Mouse (Mus musculus): ENCODE measurements around the gene Cstf1. TPM values are rescaled to one million over a fixed set of nuclear protein-coding genes. Genes with fewer than 3 reads are reported as not detected.
A peak's percentile ranks its signal among the peaks of the same experiment; 100 is the strongest.

The Cstf1 gene
- polyA plus RNA-seq, 1 experiment from 2014 or later, result 39.4 TPM

DNA sequence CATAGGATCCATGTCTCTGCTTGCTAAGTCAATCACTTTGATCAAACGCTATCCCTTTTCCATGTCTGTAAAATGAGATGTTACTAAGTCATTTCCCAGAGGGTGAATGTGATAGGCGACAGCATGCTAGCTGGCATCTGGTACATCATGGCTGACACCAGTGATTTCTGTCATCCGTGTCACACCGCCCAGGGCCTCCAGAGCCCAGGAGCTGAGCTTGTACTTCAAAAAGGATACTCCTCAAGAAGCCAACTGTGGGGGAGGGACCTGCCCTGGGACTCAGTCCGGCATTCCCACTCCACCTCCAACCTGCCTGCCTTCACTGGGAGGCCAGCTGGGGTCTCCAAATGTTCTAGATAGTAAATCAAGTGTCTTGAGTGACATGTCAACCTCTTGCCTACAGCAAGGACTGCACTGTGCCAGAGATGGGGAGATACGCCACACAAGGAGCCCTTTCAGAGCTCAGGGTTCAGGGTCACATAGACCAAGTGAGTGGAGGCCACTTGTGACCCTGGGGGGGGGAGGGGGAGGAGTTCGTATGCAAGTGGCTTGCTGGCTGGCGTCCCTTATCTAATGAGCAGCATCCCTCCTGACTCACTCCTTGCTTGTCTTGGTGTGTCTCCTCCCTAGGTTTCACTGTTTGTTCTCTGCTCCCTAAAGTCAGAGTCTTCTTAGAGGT, 23.4 kb upstream of the Cstf1 start:
- no peak for ATAC-seq (ENCODE audit: low FRiP score, low read depth)
- H3K4me2 ChIP-seq (replicated peaks), result peak overlapping the region; percentile 98
- H3K9ac ChIP-seq, result no peak overlapping the region
- WGBS, result 62% methylated on average over 8 of the region's 8 CpGs
- H3K27me3 ChIP-seq, result peaks cover 10% of the 10 kb centered on the region; the same call in 1 of the 2 replicates
- no peaks in the 10 kb centered on the region for H3K36me3 ChIP-seq
- H3K9me3 ChIP-seq, result 0 out of 2 replicates have a peak, but pooled peaks cover 3% of the 10 kb centered on the region
- peaks cover 21% of the 10 kb centered on the region for H3K4me1 ChIP-seq
- H3K27ac ChIP-seq, result no peak overlapping the region
- H3K4me3 ChIP-seq, result peak overlapping the region; percentile 70; the same call in 1 of the 2 replicates

DNA sequence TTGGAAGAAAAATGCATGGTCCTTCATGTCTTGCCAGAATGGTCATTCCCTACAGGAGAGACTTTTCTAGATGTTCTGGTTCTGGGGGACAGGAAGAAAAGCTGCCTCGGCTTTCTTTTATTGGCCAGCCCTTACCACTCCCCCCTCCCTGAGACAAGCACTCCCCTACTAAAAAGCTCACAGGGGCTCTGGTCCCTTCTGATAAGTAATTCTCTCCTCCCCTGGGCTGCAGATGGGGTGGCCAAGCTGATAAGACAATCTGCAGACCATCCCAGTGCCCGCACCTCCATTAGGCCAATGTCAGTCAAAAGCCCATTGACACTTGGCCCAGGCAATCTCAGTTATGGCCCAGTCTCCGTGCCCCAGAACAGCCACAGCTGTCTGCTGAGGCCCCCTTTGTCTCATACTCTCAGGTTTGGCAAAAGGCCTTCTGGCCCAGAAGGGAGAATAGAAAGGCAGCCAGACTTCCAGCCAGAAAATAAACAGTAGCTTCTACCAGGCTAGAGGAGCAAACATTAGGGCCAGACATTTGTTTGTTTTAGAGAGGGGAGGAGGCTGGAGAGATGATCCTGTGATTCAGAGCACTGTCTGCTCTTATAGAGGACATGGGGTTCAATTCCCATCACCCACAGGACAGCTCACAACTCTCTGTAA, 22.1 kb upstream of the Cstf1 start:
- ATAC-seq (ENCODE audit: low FRiP score, low read depth), result no peak
- Histone ChIP-seq H3K36me3 (peaks cover 4% of the 10 kb centered on the region; the same call in 1 of the 2 replicates), H3K27me3 (peaks cover 10% of the 10 kb centered on the region; the same call in 1 of the 2 replicates), H3K4me3 (no peak overlapping the region), H3K9ac (no peak overlapping the region), H3K4me2 (replicated peaks) (no peak overlapping the region), H3K9me3 (no peaks in the 10 kb centered on the region), H3K4me1 (peaks cover 21% of the 10 kb centered on the region), H3K27ac (no peak overlapping the region)
- WGBS, result 30% methylated on average over 3 of the region's 3 CpGs

DNA sequence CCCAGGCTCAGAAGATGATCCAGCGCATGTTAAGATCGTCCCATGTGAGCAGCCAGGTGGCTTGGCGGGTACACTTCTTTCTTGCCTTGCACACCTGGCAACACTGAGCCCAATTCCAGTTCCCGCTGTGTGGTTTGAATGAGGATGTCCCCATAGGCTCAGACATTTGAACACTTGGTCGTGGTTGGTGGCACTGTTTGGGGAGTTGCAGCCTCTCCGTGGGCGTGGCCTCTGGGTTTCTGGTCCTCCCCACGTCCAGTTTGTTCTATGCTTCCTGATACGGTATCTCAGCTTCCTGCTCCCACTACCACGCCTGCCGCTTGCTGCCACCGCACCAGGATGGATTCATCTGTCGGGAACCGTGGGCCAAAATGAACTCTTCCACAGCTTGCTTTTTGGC, 20.7 kb upstream of the Cstf1 start:
- H3K4me1 ChIP-seq, result peaks cover 10% of the 10 kb centered on the region
- no peaks in the 10 kb centered on the region for H3K9me3 ChIP-seq
- no peak overlapping the region for H3K9ac ChIP-seq
- no peak overlapping the region for H3K4me2 ChIP-seq (replicated peaks)
- peaks cover 15% of the 10 kb centered on the region for H3K36me3 ChIP-seq
- no peak overlapping the region for H3K4me3 ChIP-seq
- no peak for ATAC-seq (ENCODE audit: low FRiP score, low read depth)
- 78% methylated on average over 14 of the region's 14 CpGs for WGBS
- H3K27ac ChIP-seq, result no peak overlapping the region
- peaks cover 10% of the 10 kb centered on the region; the same call in 1 of the 2 replicates for H3K27me3 ChIP-seq

DNA sequence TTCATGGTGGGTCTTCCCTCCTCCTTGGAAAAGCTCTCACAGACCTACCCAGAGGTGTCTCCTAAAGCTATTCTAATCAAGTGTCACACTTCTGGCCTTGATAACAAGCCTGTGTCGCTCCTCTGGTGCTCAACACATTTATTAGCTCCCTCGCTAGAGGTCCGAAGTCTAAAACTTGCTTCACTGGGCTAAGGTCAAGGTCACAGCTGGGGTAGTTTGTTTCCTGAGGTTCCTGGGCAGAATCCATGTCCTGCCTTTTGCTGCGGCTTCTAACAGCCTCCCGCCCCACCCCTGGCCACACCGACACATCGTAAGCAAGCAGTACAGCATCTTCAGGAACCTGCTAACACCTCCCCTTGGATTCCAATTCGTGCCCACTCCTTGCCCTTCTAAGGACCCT, 19.7 kb upstream of the Cstf1 start:
- no peak overlapping the region for H3K4me2 ChIP-seq (replicated peaks)
- H3K9me3 ChIP-seq, result no peaks in the 10 kb centered on the region
- ATAC-seq (ENCODE audit: low FRiP score, low read depth), result no peak
- peaks cover 10% of the 10 kb centered on the region; the same call in 1 of the 2 replicates for H3K27me3 ChIP-seq
- 63% methylated on average over 8 of the region's 8 CpGs for WGBS
- no peak overlapping the region for H3K4me3 ChIP-seq
- H3K36me3 ChIP-seq, result peaks cover 25% of the 10 kb centered on the region
- H3K4me1 ChIP-seq, result peaks cover 8% of the 10 kb centered on the region; the same call in 1 of the 2 replicates
- no peak overlapping the region for H3K9ac ChIP-seq
- H3K27ac ChIP-seq, result no peak overlapping the region

DNA sequence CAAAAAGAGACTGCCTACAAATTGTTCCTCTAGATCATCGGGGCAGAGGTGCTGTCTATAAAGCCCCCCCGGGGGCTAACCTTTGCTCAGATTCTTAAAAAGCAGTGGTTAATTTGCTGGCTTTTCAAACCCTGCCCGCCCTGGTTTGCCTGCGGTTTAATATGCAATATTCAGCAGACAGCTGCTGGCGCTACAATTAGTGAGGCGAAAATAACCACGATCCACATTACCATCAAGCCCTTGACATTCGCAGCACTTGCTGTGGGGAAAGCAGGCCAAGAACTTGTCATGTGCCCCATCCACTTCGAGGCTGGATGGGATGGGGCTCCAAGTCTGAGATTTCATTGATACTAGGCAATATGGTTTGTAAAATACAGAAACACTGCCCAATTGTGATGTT, 17.3 kb upstream of the Cstf1 start:
- no peak overlapping the region for H3K4me3 ChIP-seq
- no peaks in the 10 kb centered on the region for H3K9me3 ChIP-seq
- no peak overlapping the region for H3K4me2 ChIP-seq (replicated peaks)
- no peak for ATAC-seq (ENCODE audit: low FRiP score, low read depth)
- no peak overlapping the region for H3K9ac ChIP-seq
- WGBS, result 70% methylated on average over 9 of the region's 9 CpGs
- peaks cover 49% of the 10 kb centered on the region for H3K36me3 ChIP-seq
- no peaks in the 10 kb centered on the region for H3K4me1 ChIP-seq
- H3K27ac ChIP-seq, result no peak overlapping the region
- H3K27me3 ChIP-seq, result no peaks in the 10 kb centered on the region

DNA sequence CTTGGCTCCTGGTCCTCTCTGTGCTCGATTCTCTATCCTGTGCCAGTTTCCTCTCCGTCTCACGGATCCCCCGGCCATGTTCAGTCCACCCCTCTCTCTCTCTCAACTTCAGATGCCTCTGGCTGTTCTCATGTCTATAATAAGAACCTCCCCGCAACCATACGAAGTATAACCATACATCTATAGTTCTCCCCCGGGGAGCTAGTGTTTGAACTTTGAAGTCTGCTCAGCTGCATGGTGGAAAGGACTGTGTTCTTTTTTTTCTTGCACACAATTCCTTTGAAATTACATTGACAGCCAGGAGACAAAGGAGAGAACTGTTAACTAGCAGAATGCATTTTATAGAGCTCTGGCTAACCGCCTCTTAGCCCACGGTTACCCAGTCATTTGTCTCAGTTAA, 15.7 kb upstream of the Cstf1 start:
- Histone ChIP-seq H3K4me2 (replicated peaks) (no peak overlapping the region), H3K9me3 (no peaks in the 10 kb centered on the region), H3K9ac (no peak overlapping the region), H3K27ac (no peak overlapping the region), H3K36me3 (peaks cover 65% of the 10 kb centered on the region), H3K4me1 (no peaks in the 10 kb centered on the region), H3K27me3 (no peaks in the 10 kb centered on the region), H3K4me3 (no peak overlapping the region)
- WGBS, result 76% methylated on average over 9 of the region's 9 CpGs
- no peak for ATAC-seq (ENCODE audit: low FRiP score, low read depth)

DNA sequence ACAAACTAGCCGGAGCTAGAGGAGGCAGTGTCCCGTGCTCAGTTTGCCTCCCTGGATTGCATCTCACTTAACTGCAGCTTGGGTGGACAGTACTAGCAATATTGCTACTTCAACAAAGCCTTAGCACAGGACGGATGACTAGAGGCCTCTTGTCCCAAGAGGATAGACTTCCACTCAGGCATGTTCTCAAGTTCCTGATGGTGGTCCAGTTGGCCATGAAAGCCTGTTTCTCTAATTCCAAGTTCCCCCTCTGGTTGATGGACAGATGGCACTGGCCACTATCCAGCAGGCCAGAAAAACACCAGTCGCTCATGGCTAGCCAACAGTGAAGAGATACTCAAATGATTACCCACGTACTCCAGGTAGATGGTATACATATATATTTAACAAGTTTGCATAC, 14.6 kb upstream of the Cstf1 start:
- no peak overlapping the region for H3K4me2 ChIP-seq (replicated peaks)
- no peaks in the 10 kb centered on the region for H3K4me1 ChIP-seq
- no peak overlapping the region for H3K9ac ChIP-seq
- ATAC-seq (ENCODE audit: low FRiP score, low read depth), result no peak
- no peak overlapping the region for H3K4me3 ChIP-seq
- WGBS, result 86% methylated on average over 5 of the region's 5 CpGs
- H3K9me3 ChIP-seq, result no peaks in the 10 kb centered on the region
- no peaks in the 10 kb centered on the region for H3K27me3 ChIP-seq
- H3K27ac ChIP-seq, result no peak overlapping the region
- peaks cover 75% of the 10 kb centered on the region for H3K36me3 ChIP-seq

DNA sequence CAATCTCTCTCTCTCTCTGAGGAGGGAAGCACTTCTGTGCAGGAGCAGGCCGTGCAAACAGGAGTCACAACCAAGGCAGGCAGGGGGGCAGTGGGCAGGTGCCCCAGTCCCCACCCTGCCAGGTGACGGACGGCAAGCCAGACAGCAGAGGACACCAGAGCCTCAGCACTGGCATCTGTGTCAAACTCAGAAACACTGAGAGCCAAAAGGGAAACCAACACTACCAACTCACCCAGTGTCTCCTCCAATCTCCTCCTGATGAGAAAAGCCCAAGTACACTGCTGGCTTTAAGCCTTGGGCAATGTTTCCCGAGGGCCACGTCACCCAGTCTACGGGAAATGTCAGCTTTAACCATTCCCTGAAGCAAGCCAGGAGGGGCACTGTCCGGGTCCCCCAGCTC, 7.3 kb upstream of the Cstf1 start:
- Histone ChIP-seq H3K27me3 (no peaks in the 10 kb centered on the region), H3K36me3 (peaks cover 98% of the 10 kb centered on the region), H3K4me3 (no peak overlapping the region), H3K9me3 (no peaks in the 10 kb centered on the region), H3K4me1 (peaks cover 9% of the 10 kb centered on the region), H3K9ac (no peak overlapping the region), H3K4me2 (replicated peaks) (no peak overlapping the region), H3K27ac (no peak overlapping the region)
- no peak for ATAC-seq (ENCODE audit: low FRiP score, low read depth)
- WGBS, result 83% methylated on average over 7 of the region's 7 CpGs

DNA sequence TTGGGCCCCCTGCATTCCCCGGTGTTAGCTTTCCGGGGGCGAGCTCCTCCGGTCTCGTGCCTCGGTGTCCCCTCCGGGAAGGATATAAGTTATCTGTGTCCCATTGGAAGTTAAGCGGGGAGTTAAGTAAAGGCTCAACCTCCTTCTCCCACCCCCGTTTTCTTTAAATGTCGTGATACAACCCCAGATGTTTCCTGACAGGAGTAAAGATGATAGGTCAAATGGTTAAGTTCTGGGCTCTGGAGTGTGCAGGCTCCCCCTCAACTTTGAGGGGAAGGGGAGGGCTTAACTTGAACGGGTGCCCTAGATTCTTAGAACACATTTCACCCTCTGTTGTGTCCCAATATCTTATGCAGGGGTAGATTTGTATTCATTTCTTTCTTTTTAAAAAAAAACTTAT, 777 bp downstream of the Cstf1 start:
- Histone ChIP-seq H3K27me3 (no peaks in the 10 kb centered on the region), H3K4me3 (peak overlapping the region; percentile 97), H3K4me2 (replicated peaks) (peak overlapping the region; percentile 71), H3K36me3 (peaks cover 59% of the 10 kb centered on the region), H3K9ac (peak overlapping the region; percentile 96), H3K9me3 (no peaks in the 10 kb centered on the region), H3K27ac (peak overlapping the region; percentile 81), H3K4me1 (peaks cover 33% of the 10 kb centered on the region)
- 0% methylated on average over 11 of the region's 11 CpGs for WGBS
- ATAC-seq (ENCODE audit: low FRiP score, low read depth), result no peak

DNA sequence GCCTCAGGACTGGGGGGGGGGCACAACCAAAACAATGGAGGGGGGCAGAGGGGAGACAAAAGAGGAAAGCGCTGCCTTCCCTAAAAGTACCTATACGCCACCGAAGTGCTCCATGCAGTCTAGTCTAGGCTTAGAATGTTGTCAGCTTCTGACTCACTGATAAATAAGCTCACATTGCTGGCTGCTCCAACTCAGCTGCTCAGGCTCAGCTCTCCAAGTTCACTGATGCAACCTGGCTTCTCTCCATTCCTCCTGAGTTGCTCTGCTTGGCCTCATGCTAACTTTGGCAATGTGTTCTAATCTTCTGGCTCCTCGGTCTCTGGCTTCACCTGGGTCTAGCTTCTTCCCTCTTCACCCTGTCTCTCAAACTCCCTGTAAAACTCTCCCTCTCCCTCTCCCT, 6.1 kb downstream of the Cstf1 start:
- Histone ChIP-seq H3K27ac (no peak overlapping the region), H3K9ac (no peak overlapping the region), H3K27me3 (no peaks in the 10 kb centered on the region), H3K4me3 (no peak overlapping the region), H3K36me3 (peaks cover 90% of the 10 kb centered on the region), H3K4me2 (replicated peaks) (no peak overlapping the region), H3K4me1 (peaks cover 6% of the 10 kb centered on the region), H3K9me3 (no peaks in the 10 kb centered on the region)
- WGBS, result 96% methylated on average over 4 of the region's 4 CpGs
- ATAC-seq (ENCODE audit: low FRiP score, low read depth), result no peak

DNA sequence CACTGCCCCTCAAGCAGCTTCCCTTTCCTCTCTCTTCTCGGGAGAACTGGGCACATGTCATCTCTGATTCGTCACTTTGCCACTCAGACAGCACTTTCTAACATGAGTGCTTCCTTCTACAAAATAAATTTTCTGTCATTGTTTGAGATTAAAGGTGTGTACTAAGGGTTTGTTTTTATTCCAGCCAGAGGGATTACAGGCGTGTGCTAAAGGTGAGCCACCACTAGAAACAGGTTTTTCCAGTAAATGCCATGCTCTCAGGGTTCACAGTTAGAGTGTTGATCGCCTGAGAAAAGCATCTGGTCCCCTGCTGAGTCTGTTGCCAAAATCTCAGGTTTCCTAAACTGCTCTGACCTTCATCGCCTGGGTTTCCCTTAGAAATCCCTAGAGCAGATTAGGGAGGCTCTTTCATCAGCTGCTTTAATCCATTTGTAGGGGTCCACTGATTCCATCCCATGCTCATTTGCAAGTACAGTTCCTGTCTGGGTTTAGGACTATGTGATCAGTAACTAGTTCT, 6.6 kb downstream of the Cstf1 start:
- 66% methylated on average over 5 of the region's 5 CpGs for WGBS
- Histone ChIP-seq H3K4me3 (no peak overlapping the region), H3K36me3 (peaks cover 95% of the 10 kb centered on the region), H3K27me3 (no peaks in the 10 kb centered on the region), H3K4me1 (peaks cover 1% of the 10 kb centered on the region), H3K4me2 (replicated peaks) (no peak overlapping the region), H3K9me3 (no peaks in the 10 kb centered on the region), H3K27ac (no peak overlapping the region), H3K9ac (no peak overlapping the region)
- no peak for ATAC-seq (ENCODE audit: low FRiP score, low read depth)

DNA sequence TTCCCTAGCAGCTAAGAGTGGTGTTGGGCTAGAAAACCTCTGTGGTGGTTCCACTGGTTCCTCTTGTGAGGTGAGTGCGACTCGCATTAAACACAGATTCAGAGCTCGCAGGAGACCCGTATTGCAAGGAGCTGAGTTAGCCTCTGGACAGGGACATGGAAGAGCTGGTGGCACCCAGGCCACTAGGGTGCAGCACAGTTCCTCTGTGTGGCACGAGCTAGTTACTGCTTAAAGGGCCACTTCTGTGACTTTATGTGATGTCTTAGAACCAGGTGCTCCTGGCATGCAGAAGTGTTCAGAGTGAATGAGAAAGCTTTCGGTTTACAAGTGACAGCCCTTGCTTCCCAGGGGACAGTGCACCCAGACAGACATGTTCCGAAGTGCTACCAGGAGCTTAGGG, 7.9 kb downstream of the Cstf1 start:
- Histone ChIP-seq H3K9me3 (no peaks in the 10 kb centered on the region), H3K27ac (no peak overlapping the region), H3K4me3 (no peak overlapping the region), H3K9ac (no peak overlapping the region), H3K4me2 (replicated peaks) (no peak overlapping the region), H3K4me1 (no peaks in the 10 kb centered on the region), H3K36me3 (peaks cover 98% of the 10 kb centered on the region), H3K27me3 (no peaks in the 10 kb centered on the region)
- 76% methylated on average over 7 of the region's 7 CpGs for WGBS
- ATAC-seq (ENCODE audit: low FRiP score, low read depth), result no peak

All from limb, embryonic 13.5 days (tissue).